Mouse (Mus musculus) forebrain, embryonic 14.5 days (tissue): ENCODE data around the gene Dus1l. TPM values are rescaled to one million over a fixed set of nuclear protein-coding genes. Genes with fewer than 3 reads are reported as not detected.

Experiments
- ATAC-seq: fragments of 200-750 bp; cut with Nextera tagmentation; 2 replicates; pipeline ENCODE4 v1.8.0; 2017; ENCODE audit warnings: mild to moderate bottlenecking, moderate library complexity
- DNase-seq: peaks from one replicate; pipeline ENCODE4 v3.0.0-alpha.2; 2015; ENCODE audit warnings: low spot score
- H3K27ac ChIP-seq: fragments of 300-500 bp; sonication (generic); 2 replicates; pipeline ENCODE4 v1.5.1; 2014; ENCODE audit warnings: low read depth, mild to moderate bottlenecking, control low read depth, low read length, moderate library complexity
- H3K27me3 ChIP-seq: fragments of 300-500 bp; sonication (generic); replicated peaks from 2 replicates; pipeline ENCODE4 v1.6.1; 2014; ENCODE audit warnings: low read length, control low read depth, mixed read lengths; ENCODE audit not compliant: control insufficient read depth, insufficient read depth
- H3K36me3 ChIP-seq: fragments of 300-500 bp; sonication (generic); 2 replicates; pipeline ENCODE4 v1.6.1; 2014; ENCODE audit warnings: low read length, control low read depth; ENCODE audit not compliant: control insufficient read depth, insufficient read depth
- H3K4me1 ChIP-seq: fragments of 300-500 bp; sonication (generic); 2 replicates; pipeline ENCODE4 v1.6.1; 2014; ENCODE audit warnings: antibody characterized with exemption, low read length, control low read depth; ENCODE audit not compliant: control insufficient read depth, insufficient read depth
- H3K4me2 ChIP-seq: fragments of 300-500 bp; sonication (generic); 2 replicates; pipeline ENCODE4 v1.6.1; 2014; ENCODE audit warnings: mild to moderate bottlenecking, control low read depth, low read length
- H3K4me3 ChIP-seq: fragments of 300-500 bp; sonication (generic); 2 replicates; pipeline ENCODE4 v1.5.1; 2014; ENCODE audit warnings: low read depth, low read length, control low read depth
- H3K9ac ChIP-seq: fragments of 300-500 bp; sonication (generic); 2 replicates; pipeline ENCODE4 v1.6.1; 2014; ENCODE audit warnings: mild to moderate bottlenecking, low read length, control low read depth, moderate library complexity
- H3K9me3 ChIP-seq: fragments of 300-500 bp; sonication (generic); replicated peaks from 2 replicates; pipeline ENCODE4 v1.6.1; 2016; ENCODE audit warnings: low read length, control low read depth, mixed read lengths; ENCODE audit not compliant: control insufficient read depth
- WGBS: fragments of 180-500 bp; shearing (Covaris S2); extraction: QIAGEN DNeasy Blood & Tissue Kit; methylation state at CpG from one replicate; pipeline ENCODE4 v1.1.7; 2014; 5-methylcytosine and 5-hydroxymethylcytosine counted together
- polyA plus RNA-seq: library from polyadenylated mRNA; unstranded; fragments of >200 nt; fragmentation: Nextera tagmentation; extraction: Ambion mirVana; gene quantifications from 2 replicates; pipeline ENCODE4 v1.2.1, GENCODE M21; 2014

The Dus1l gene
- polyA plus RNA-seq, 1 experiment from 2014 or later, result 53.5 TPM

DNA sequence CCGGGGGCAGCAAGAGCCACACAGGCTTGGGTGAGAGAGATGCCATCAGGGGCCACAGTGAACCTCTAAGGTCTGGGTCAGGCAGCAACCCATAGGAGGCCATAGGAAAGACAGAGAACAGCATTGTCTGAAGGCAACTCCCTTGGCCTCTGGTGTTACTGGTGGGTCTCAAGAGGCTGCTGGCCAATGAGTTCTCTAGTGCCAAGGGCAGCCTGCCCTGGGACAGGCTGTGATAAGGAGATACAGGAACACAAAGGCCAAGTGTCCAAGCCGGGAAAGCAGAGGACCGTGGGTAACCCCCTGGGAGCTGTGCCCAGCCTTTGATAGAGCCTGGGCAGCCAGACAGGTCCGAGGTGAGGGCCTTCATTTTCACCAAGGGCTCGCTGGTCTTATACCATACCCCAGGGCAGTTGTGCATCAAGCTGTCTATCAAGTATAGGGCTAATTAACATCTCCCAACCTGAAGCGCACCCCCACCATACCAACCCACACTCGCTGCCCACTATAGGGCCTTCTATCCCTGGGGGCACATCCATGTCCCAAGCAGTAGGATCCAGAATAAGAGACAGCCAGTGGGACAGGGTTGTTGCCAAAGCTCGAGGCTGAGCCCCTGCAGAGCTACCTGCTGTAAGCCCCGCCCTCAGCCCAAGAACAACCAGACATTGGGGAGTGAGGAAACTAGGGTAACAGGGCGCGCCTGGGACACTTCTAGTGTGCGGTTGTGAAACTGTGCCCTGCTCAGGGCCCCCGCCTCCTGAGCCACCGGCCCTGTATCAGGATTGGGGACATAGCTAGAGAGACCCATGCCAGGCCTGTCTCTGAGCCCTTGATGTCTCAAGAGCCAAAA, 25.1 kb upstream of the Dus1l start:
- no peak for DNase-seq
- Histone ChIP-seq H3K4me2 (peak overlapping the region; percentile 95), H3K4me1 (peaks cover 27% of the 10 kb centered on the region), H3K27ac (no peak overlapping the region), H3K9me3 (no peaks in the 10 kb centered on the region), H3K9ac (peak overlapping the region; percentile 43; the same call in 1 of the 2 replicates), H3K4me3 (peak overlapping the region; percentile 86), H3K27me3 (no peaks in the 10 kb centered on the region), H3K36me3 (peaks cover 65% of the 10 kb centered on the region)
- no peak for ATAC-seq
- WGBS, result 77% methylated on average over 14 of the region's 14 CpGs

DNA sequence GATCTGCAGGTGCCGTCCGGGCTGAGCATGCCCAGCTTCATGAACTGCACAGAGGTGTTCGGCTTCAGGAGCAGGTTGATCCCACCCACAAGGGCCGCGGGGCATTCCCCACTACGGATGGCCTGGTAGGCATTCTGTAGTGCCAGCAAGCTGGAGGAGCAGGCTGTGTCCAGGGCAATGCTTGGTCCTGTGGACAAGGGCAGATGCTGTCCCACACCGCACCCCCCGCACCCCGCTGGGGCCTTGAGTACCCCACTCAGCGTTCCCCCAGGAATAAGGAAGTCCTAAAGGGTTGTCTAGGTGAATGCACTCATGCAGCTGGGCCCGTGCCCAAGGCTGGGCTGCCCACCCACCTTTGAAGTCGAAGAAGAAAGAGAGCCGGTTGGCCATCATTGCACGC, 24.3 kb upstream of the Dus1l start:
- Histone ChIP-seq H3K36me3 (peaks cover 70% of the 10 kb centered on the region), H3K27ac (no peak overlapping the region), H3K9me3 (no peaks in the 10 kb centered on the region), H3K9ac (no peak overlapping the region), H3K4me1 (peaks cover 25% of the 10 kb centered on the region), H3K4me2 (no peak overlapping the region), H3K4me3 (no peak overlapping the region), H3K27me3 (no peaks in the 10 kb centered on the region)
- DNase-seq, result no peak
- WGBS, result 85% methylated on average over 14 of the region's 14 CpGs
- no peak for ATAC-seq

DNA sequence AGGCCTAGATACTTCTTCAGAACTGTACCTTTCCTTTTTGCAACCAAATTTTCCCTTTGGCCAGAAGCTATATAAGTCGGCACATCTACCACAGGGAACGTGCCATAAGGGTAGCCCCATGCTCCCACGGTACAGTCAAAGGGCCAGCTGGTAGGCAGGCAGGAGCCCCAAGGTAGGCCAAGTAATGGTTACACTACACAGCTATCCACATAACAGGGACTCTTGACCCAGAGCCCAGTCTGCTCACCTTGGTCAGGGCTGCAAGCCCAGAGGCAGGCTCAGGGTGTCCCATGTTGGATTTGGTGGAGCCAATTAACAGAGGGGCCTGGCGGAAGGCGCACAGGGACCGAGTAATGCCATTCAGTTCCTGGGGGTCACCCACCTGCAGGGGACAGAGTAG, 23.4 kb upstream of the Dus1l start:
- H3K4me2 ChIP-seq, result no peak overlapping the region
- no peak overlapping the region for H3K9ac ChIP-seq
- H3K36me3 ChIP-seq, result peaks cover 80% of the 10 kb centered on the region
- H3K4me1 ChIP-seq, result peaks cover 19% of the 10 kb centered on the region
- no peak overlapping the region for H3K4me3 ChIP-seq
- 93% methylated on average over 6 of the region's 6 CpGs for WGBS
- H3K27me3 ChIP-seq, result no peaks in the 10 kb centered on the region
- ATAC-seq, result no peak
- DNase-seq, result no peak
- H3K9me3 ChIP-seq, result no peaks in the 10 kb centered on the region
- H3K27ac ChIP-seq, result no peak overlapping the region

DNA sequence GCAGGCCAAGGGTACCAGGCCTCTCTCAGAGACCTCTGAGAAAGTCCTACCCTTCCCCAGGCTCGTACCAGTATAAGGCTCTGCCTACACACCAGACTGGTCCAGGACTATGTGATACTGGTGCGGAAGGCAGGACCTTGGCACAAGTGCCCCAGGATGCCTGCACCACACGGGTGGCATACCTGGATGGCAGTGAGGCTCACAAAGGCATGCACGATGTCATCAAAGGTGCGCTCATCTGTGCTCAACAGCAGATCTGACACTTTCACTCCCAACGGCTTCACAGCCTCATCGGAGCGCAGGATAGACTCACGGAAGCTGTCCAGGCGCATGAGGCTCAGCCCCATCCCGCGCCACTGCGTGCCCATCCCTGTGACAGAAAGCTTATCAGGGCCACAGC, 22.0 kb upstream of the Dus1l start:
- no peak for ATAC-seq
- no peaks in the 10 kb centered on the region for H3K27me3 ChIP-seq
- no peak overlapping the region for H3K27ac ChIP-seq
- 97% methylated on average over 13 of the region's 13 CpGs for WGBS
- DNase-seq, result no peak
- no peak overlapping the region for H3K4me2 ChIP-seq
- peaks cover 93% of the 10 kb centered on the region for H3K36me3 ChIP-seq
- H3K4me3 ChIP-seq, result no peak overlapping the region
- no peak overlapping the region for H3K9ac ChIP-seq
- H3K9me3 ChIP-seq, result no peaks in the 10 kb centered on the region
- H3K4me1 ChIP-seq, result peaks cover 19% of the 10 kb centered on the region

DNA sequence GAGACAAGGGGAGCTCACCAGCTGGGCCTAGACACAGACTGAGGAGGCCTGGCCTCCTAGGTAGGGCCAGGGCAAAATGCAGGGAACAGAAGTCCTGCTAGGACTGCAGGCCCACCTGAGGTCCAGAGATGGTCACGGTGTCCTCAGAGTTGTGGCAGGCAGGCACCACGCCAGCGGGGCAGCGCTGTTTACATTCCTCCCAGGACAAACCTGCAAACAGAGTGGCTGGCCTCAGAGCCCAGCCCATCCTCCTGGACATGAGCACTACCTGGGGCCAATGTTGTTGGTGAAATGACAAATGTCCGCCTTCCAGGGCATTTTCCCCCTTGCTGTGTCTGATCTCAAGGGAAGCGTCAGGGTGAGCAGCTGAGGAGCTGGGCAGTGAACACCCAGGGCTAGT, 21.2 kb upstream of the Dus1l start:
- H3K9ac ChIP-seq, result no peak overlapping the region
- 96% methylated on average over 6 of the region's 6 CpGs for WGBS

DNA sequence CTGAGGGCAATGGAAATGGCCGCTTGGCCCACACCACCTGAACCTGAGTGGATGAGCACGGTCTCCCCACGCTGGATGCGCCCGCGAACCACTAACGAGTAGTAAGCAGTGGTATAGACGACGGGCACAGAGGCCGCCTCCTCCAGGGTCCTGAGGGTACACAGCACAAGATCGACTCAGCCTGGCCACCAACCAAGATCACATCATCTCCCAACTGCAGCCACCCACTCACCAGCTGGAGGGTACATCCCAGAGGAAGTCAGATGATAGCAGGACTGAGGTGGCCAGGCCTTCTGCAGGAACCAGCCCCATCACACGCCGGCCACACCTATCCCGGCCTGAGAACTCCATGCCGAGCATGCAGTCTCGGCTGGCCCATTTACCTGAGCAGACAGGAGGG, 15.9 kb upstream of the Dus1l start:
- DNase-seq (no peak), ATAC-seq (no peak)
- Histone ChIP-seq H3K9ac (no peak overlapping the region), H3K27me3 (no peaks in the 10 kb centered on the region), H3K9me3 (no peaks in the 10 kb centered on the region), H3K4me3 (no peak overlapping the region), H3K27ac (no peak overlapping the region), H3K36me3 (peaks cover 100% of the 10 kb centered on the region), H3K4me2 (no peak overlapping the region), H3K4me1 (no peaks in the 10 kb centered on the region)
- 91% methylated on average over 16 of the region's 16 CpGs for WGBS

More for the DNA sequence above, 21.2 kb upstream of the Dus1l start:
- H3K27ac ChIP-seq, result no peak overlapping the region
- ATAC-seq, result no peak
- H3K27me3 ChIP-seq, result no peaks in the 10 kb centered on the region
- H3K4me1 ChIP-seq, result peaks cover 13% of the 10 kb centered on the region
- no peak overlapping the region for H3K4me3 ChIP-seq
- H3K4me2 ChIP-seq, result no peak overlapping the region
- peaks cover 100% of the 10 kb centered on the region for H3K36me3 ChIP-seq
- DNase-seq, result no peak
- no peaks in the 10 kb centered on the region for H3K9me3 ChIP-seq

DNA sequence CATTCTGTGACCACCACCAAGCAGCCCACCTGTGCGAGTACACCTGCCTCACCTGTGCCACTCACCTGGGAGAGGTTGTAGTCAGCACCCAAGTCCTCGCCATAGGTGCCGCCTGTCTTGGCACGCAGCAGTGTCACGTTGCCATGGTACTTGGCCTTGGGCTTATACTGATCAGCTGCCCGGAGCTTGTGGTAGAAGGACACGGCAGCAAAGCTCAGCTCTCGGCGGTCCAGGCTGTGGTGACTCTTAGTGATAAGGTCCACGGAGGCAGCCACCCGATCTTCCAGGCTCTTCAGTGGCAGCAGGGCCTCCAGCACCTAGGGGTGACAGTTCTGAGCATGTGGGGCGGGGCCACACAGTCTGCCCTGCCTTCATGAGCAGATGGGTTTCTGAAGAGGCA, 11.8 kb upstream of the Dus1l start:
- WGBS, result 92% methylated on average over 12 of the region's 12 CpGs
- Histone ChIP-seq H3K9ac (no peak overlapping the region), H3K4me2 (no peak overlapping the region), H3K4me3 (no peak overlapping the region), H3K4me1 (no peaks in the 10 kb centered on the region), H3K27ac (no peak overlapping the region), H3K9me3 (no peaks in the 10 kb centered on the region), H3K27me3 (no peaks in the 10 kb centered on the region), H3K36me3 (peaks cover 78% of the 10 kb centered on the region)
- ATAC-seq, result no peak
- no peak for DNase-seq

DNA sequence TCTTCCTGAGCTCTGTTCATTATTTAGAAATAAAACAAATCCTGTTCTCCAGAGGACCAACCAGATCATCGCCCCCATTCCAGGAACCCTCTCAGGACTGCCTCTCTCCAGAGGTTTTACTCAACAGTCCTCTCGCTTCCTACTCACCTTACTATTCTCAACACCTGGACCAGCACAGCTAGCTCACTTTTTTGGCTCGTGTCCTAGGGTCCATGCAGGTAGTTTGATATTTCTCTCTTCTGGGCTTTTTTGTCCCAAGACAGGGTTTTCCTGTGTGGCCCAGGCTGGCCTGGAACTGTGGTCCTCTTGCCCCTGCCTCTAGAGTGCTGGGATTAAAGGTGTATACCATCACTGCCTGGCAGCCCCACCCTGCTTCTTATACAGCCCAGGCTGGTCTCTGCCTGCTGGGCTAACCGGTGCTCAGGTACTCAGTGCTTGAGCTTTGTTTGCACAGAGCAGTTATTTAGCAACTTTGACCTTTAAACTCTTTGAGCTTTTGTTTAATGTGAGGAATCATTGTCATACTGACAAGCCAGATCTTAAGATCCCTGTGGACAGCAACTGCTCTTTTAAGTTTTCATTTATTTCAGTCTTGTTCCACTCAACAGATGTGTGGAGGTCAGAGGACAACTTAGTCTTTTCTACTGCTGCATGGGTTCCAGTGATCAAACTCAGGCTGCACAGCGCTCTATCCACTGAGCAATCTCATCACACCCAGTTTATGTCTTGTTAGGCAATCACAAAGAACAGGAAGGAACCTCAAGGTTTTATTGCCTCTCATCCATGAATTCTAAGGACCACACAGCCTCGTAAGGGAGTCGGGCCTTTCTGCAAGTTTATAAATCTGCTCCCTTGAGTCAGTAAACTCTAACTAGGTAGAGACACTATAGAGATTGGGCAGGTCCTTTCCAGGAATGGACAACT, 9.4 kb upstream of the Dus1l start:
- Histone ChIP-seq H3K4me3 (no peak overlapping the region), H3K4me2 (no peak overlapping the region), H3K4me1 (no peaks in the 10 kb centered on the region), H3K36me3 (peaks cover 54% of the 10 kb centered on the region), H3K9ac (no peak overlapping the region), H3K9me3 (no peaks in the 10 kb centered on the region), H3K27me3 (no peaks in the 10 kb centered on the region), H3K27ac (no peak overlapping the region)
- DNase-seq (no peak), ATAC-seq (no peak)
- WGBS, result 89% methylated on average over 7 of the region's 7 CpGs

DNA sequence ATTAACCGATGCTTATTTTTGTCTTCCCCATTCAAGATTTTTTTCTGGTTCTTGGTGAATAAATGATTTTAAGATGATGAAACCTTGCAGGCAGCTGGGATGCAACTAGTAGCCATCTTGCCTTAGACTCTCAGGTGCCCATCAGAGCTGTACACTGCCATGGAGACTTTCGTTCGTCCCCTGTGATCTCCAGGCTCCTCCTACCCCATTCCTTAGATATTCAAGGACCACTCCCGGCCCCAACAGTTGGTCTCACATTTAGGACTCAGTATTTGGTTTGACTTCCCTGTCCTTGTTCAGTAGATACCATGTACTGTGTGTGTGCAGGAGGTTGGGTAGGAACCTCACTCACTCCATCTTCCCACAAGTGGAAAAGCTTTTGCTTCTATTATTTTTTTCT, 8.6 kb upstream of the Dus1l start:
- no peak overlapping the region for H3K4me3 ChIP-seq

More for the DNA sequence above, 8.6 kb upstream of the Dus1l start:
- no peak overlapping the region for H3K9ac ChIP-seq
- no peaks in the 10 kb centered on the region for H3K4me1 ChIP-seq
- H3K9me3 ChIP-seq, result no peaks in the 10 kb centered on the region
- H3K4me2 ChIP-seq, result no peak overlapping the region
- no peak overlapping the region for H3K27ac ChIP-seq
- no peaks in the 10 kb centered on the region for H3K27me3 ChIP-seq
- H3K36me3 ChIP-seq, result peaks cover 46% of the 10 kb centered on the region
- DNase-seq (no peak), ATAC-seq (no peak)
- 74% methylated on average over 4 of the region's 4 CpGs for WGBS
